Mouse (Mus musculus) erythroblast, embryonic 14.5 days (primary cell): ENCODE results near the gene Aadacl2. TPM values are rescaled to one million over a fixed set of nuclear protein-coding genes. Genes with fewer than 3 reads are reported as not detected.

Experiments
- H3K27me3 ChIP-seq: 2 replicates; pipeline ENCODE4 v1.6.1; 2012; ENCODE audit warnings: inconsistent platforms; ENCODE audit not compliant: control insufficient read depth
- H3K36me3 ChIP-seq: 2 replicates; pipeline ENCODE4 v1.6.1; 2012; ENCODE audit warnings: mild to moderate bottlenecking, inconsistent platforms; ENCODE audit not compliant: control insufficient read depth
- H3K4me1 ChIP-seq: 2 replicates; pipeline ENCODE4 v1.6.1; 2012; ENCODE audit warnings: inconsistent platforms; ENCODE audit not compliant: control insufficient read depth
- H3K4me3 ChIP-seq: replicated peaks from 2 replicates; pipeline ENCODE3; 2012; ENCODE audit warnings: moderate library complexity, mild to moderate bottlenecking, inconsistent platforms
- H3K9me3 ChIP-seq: 2 replicates; pipeline ENCODE4 v1.6.1; 2012; ENCODE audit warnings: low read length, inconsistent platforms, mixed read lengths; ENCODE audit not compliant: control insufficient read depth
- GATA1 ChIP-seq: IDR thresholded peaks from 2 replicates; pipeline ENCODE4 v1.6.1; 2012; ENCODE audit warnings: low read length, inconsistent platforms, mixed read lengths
- TAL1 ChIP-seq: IDR thresholded peaks from 3 replicates; pipeline ENCODE4 v1.6.1; 2012; ENCODE audit warnings: low read length, inconsistent platforms, mixed read lengths
- polyA plus RNA-seq: library from polyadenylated mRNA; stranded (reverse); fragments of >175 nt; gene quantifications from 2 replicates; pipeline ENCODE4 v1.2.3, GENCODE M21; 2012

Aadacl2 gene
- polyA plus RNA-seq, 1 experiment: not detected

DNA sequence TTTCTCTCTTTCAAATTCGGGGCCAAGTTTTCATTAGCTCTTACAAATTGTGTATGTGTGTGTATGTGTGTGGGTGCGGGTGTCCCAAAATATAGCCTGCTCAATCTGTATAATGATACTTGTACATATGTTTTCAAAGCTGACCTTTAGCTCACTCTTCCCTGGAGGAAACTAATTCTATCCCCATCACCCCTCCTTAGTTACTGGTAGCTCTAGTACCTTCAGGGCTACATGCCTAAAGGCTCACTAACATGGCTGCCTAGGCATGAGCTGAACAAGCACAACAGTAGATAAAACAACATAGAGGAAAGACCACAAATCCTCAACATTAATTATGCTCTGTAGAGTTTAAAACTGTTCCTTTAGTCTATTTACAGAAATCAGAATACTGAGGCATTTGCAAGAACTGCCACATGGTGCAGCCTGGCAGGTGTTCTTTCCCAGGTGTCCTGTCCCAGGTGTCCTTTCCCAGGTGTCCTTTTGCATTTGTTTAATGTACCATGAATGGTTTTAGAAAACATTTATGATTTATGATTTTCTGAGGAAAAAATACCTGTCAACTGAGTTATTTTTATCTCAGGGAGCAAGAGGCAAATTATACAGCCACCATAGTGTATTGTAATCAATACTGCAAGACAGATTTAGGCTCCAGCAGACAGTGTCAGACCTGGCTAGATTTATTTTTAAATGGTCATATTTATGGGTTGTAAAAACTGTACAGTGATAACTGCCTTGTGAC is 50.7 kb downstream of the Aadacl2 start:
- TF ChIP-seq GATA1 (no peak), TAL1 (no peak)
- Histone ChIP-seq H3K4me3 (no peak overlapping the region), H3K4me1 (no peaks in the 10 kb centered on the region), H3K36me3 (no peaks in the 10 kb centered on the region), H3K27me3 (no peaks in the 10 kb centered on the region), H3K9me3 (no peaks in the 10 kb centered on the region)

DNA sequence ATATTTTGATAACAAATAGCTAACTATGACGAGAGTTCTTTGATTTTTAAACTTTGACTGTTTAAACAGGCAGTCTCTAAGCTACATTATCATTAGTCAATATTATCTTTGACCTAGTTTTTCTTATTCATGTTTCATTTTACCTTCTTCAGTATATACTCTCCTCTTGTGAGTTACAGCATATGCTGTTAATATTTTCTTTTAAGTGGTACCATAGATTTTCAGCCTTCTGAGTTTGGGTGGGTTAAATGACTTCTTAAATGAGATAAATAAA is 51.2 kb downstream of the Aadacl2 start:
- Histone ChIP-seq H3K9me3 (no peaks in the 10 kb centered on the region), H3K4me1 (no peaks in the 10 kb centered on the region), H3K36me3 (no peaks in the 10 kb centered on the region), H3K27me3 (no peaks in the 10 kb centered on the region), H3K4me3 (no peak overlapping the region)
- TF ChIP-seq TAL1: no peak
- TF ChIP-seq GATA1: no peak

Other genes with a start within 250 kb of the Aadacl2 start
- not detected in 2 replicates for gene Gm8298, start 145.7 kb upstream of the Aadacl2 start, polyA plus RNA-seq
- gene C130079G13Rik, start 81.5 kb upstream of the Aadacl2 start, polyA plus RNA-seq: not detected in 2 replicates
- gene Aadac, start 19.0 kb downstream of the Aadacl2 start, polyA plus RNA-seq: not detected in 2 replicates
- gene Sucnr1, start 75.1 kb downstream of the Aadacl2 start, polyA plus RNA-seq: not detected in 2 replicates